Mouse (Mus musculus): ENCODE measurements at regions not wholly inside any gene's neighbourhood (a gene's known extent, or its start where the extent isn't known, plus 50 kb on each side); places are given as distances from the start of the nearest gene placed in this dataset.

GRCm38 (mm10) chr4:45746451-45746850 is 52.4 kb upstream of the Aldh1b1 start:
- no peak for ATAC-seq (ENCODE audit: low read depth)

GRCm38 (mm10) chr4:45745746-45746145 is 53.1 kb upstream of the Aldh1b1 start:
- H3K9me3 ChIP-seq (ENCODE audit: control insufficient read depth, low read length), result no peaks in the 10 kb centered on the region
- H3K4me2 ChIP-seq (ENCODE audit: low read depth, low read length), result no peak overlapping the region
- H3K27me3 ChIP-seq (ENCODE audit: control insufficient read depth, insufficient read depth, low read depth, low read length), result no peaks in the 10 kb centered on the region; the same call in 1 of the 2 replicates
- no peak overlapping the region for H3K4me3 ChIP-seq (ENCODE audit: low read length)
- peaks cover 4% of the 10 kb centered on the region for H3K4me1 ChIP-seq (replicated peaks; ENCODE audit: control insufficient read depth, insufficient read depth, low read length)
- no peaks in the 10 kb centered on the region for H3K36me3 ChIP-seq (ENCODE audit: control insufficient read depth, insufficient read depth, low read length)
- ATAC-seq (ENCODE audit: low read depth), result no peak
- H3K9ac ChIP-seq (ENCODE audit: low read length), result no peak overlapping the region
- 49% methylated on average over 9 of the region's 9 CpGs for WGBS
- no peak overlapping the region for H3K27ac ChIP-seq (ENCODE audit: low read length)

More at GRCm38 (mm10) chr4:45746451-45746850, 52.4 kb upstream of the Aldh1b1 start:
- Histone ChIP-seq H3K9ac (ENCODE audit: low read length) (no peak overlapping the region), H3K9me3 (ENCODE audit: control insufficient read depth, low read length) (no peaks in the 10 kb centered on the region), H3K4me1 (replicated peaks; ENCODE audit: control insufficient read depth, insufficient read depth, low read length) (no peaks in the 10 kb centered on the region), H3K27ac (ENCODE audit: low read length) (no peak overlapping the region), H3K27me3 (ENCODE audit: control insufficient read depth, insufficient read depth, low read depth, low read length) (no peaks in the 10 kb centered on the region; the same call in 1 of the 2 replicates), H3K4me3 (ENCODE audit: low read length) (no peak overlapping the region), H3K36me3 (ENCODE audit: control insufficient read depth, insufficient read depth, low read length) (no peaks in the 10 kb centered on the region), H3K4me2 (ENCODE audit: low read depth, low read length) (no peak overlapping the region)
- WGBS, result 74% methylated on average over 3 of the region's 3 CpGs

GRCm38 (mm10) chr4:45744849-45745407 is 53.9 kb upstream of the Aldh1b1 start:
- WGBS, result 80% methylated on average over 4 of the region's 4 CpGs

GRCm38 (mm10) chr4:45740779-45741365 is 58.0 kb upstream of the Aldh1b1 start:
- 72% methylated on average over 12 of the region's 12 CpGs for WGBS
- Histone ChIP-seq H3K27me3 (ENCODE audit: control insufficient read depth, insufficient read depth, low read depth, low read length) (no peaks in the 10 kb centered on the region; the same call in 1 of the 2 replicates), H3K4me1 (replicated peaks; ENCODE audit: control insufficient read depth, insufficient read depth, low read length) (peaks cover 7% of the 10 kb centered on the region), H3K4me2 (ENCODE audit: low read depth, low read length) (no peak overlapping the region), H3K9me3 (ENCODE audit: control insufficient read depth, low read length) (no peaks in the 10 kb centered on the region), H3K36me3 (ENCODE audit: control insufficient read depth, insufficient read depth, low read length) (no peaks in the 10 kb centered on the region), H3K9ac (ENCODE audit: low read length) (no peak overlapping the region), H3K4me3 (ENCODE audit: low read length) (no peak overlapping the region), H3K27ac (ENCODE audit: low read length) (no peak overlapping the region)
- no peak for ATAC-seq (ENCODE audit: low read depth)

More at GRCm38 (mm10) chr4:45744849-45745407, 53.9 kb upstream of the Aldh1b1 start:
- Histone ChIP-seq H3K4me2 (ENCODE audit: low read depth, low read length) (no peak overlapping the region), H3K4me1 (replicated peaks; ENCODE audit: control insufficient read depth, insufficient read depth, low read length) (peaks cover 4% of the 10 kb centered on the region), H3K9ac (ENCODE audit: low read length) (no peak overlapping the region), H3K27me3 (ENCODE audit: control insufficient read depth, insufficient read depth, low read depth, low read length) (no peaks in the 10 kb centered on the region; the same call in 1 of the 2 replicates), H3K36me3 (ENCODE audit: control insufficient read depth, insufficient read depth, low read length) (no peaks in the 10 kb centered on the region), H3K9me3 (ENCODE audit: control insufficient read depth, low read length) (no peaks in the 10 kb centered on the region), H3K4me3 (ENCODE audit: low read length) (no peak overlapping the region), H3K27ac (ENCODE audit: low read length) (no peak overlapping the region)
- ATAC-seq (ENCODE audit: low read depth), result no peak

- H3K9me3 ChIP-seq (ENCODE audit: control insufficient read depth, low read length), result no peaks in the 10 kb centered on the region
- 53% methylated on average over 5 of the region's 5 CpGs for WGBS
- no peaks in the 10 kb centered on the region; the same call in 1 of the 2 replicates for H3K27me3 ChIP-seq (ENCODE audit: control insufficient read depth, insufficient read depth, low read depth, low read length)
- H3K9ac ChIP-seq (ENCODE audit: low read length), result no peak overlapping the region
- H3K27ac ChIP-seq (ENCODE audit: low read length), result no peak overlapping the region
- H3K4me3 ChIP-seq (ENCODE audit: low read length), result no peak overlapping the region
- no peak for ATAC-seq (ENCODE audit: low read depth)
- H3K4me1 ChIP-seq (replicated peaks; ENCODE audit: control insufficient read depth, insufficient read depth, low read length), result peaks cover 7% of the 10 kb centered on the region
- no peak overlapping the region for H3K4me2 ChIP-seq (ENCODE audit: low read depth, low read length)
- no peaks in the 10 kb centered on the region for H3K36me3 ChIP-seq (ENCODE audit: control insufficient read depth, insufficient read depth, low read length)
Observed at GRCm38 (mm10) chr4:45740319-45740718, 58.5 kb upstream of the Aldh1b1 start.

- no peak for ATAC-seq (ENCODE audit: low read depth)
- Histone ChIP-seq H3K9me3 (ENCODE audit: control insufficient read depth, low read length) (no peaks in the 10 kb centered on the region), H3K36me3 (ENCODE audit: control insufficient read depth, insufficient read depth, low read length) (no peaks in the 10 kb centered on the region), H3K9ac (ENCODE audit: low read length) (no peak overlapping the region), H3K27ac (ENCODE audit: low read length) (no peak overlapping the region), H3K27me3 (ENCODE audit: control insufficient read depth, insufficient read depth, low read depth, low read length) (no peaks in the 10 kb centered on the region; the same call in 1 of the 2 replicates), H3K4me3 (ENCODE audit: low read length) (no peak overlapping the region), H3K4me1 (replicated peaks; ENCODE audit: control insufficient read depth, insufficient read depth, low read length) (peaks cover 7% of the 10 kb centered on the region), H3K4me2 (ENCODE audit: low read depth, low read length) (no peak overlapping the region)
- 36% methylated on average over 3 of the region's 3 CpGs for WGBS
Observed at GRCm38 (mm10) chr4:45739696-45740095, 59.1 kb upstream of the Aldh1b1 start.

- Histone ChIP-seq H3K27ac (ENCODE audit: low read length) (no peak overlapping the region), H3K4me2 (ENCODE audit: low read depth, low read length) (no peak overlapping the region), H3K27me3 (ENCODE audit: control insufficient read depth, insufficient read depth, low read depth, low read length) (no peaks in the 10 kb centered on the region; the same call in 1 of the 2 replicates), H3K36me3 (ENCODE audit: control insufficient read depth, insufficient read depth, low read length) (no peaks in the 10 kb centered on the region), H3K4me3 (ENCODE audit: low read length) (no peak overlapping the region), H3K4me1 (replicated peaks; ENCODE audit: control insufficient read depth, insufficient read depth, low read length) (peaks cover 7% of the 10 kb centered on the region), H3K9me3 (ENCODE audit: control insufficient read depth, low read length) (no peaks in the 10 kb centered on the region), H3K9ac (ENCODE audit: low read length) (no peak overlapping the region)
- 71% methylated on average over 9 of the region's 9 CpGs for WGBS
- no peak for ATAC-seq (ENCODE audit: low read depth)
Observed at GRCm38 (mm10) chr4:45739168-45739567, 59.7 kb upstream of the Aldh1b1 start.

- H3K36me3 ChIP-seq (ENCODE audit: control insufficient read depth, insufficient read depth, low read length), result no peaks in the 10 kb centered on the region
- H3K27ac ChIP-seq (ENCODE audit: low read length), result no peak overlapping the region
- no peak overlapping the region for H3K9ac ChIP-seq (ENCODE audit: low read length)
- ATAC-seq (ENCODE audit: low read depth), result no peak
- H3K9me3 ChIP-seq (ENCODE audit: control insufficient read depth, low read length), result no peaks in the 10 kb centered on the region
- H3K4me1 ChIP-seq (replicated peaks; ENCODE audit: control insufficient read depth, insufficient read depth, low read length), result peaks cover 7% of the 10 kb centered on the region
- no peak overlapping the region for H3K4me3 ChIP-seq (ENCODE audit: low read length)
- no peak overlapping the region for H3K4me2 ChIP-seq (ENCODE audit: low read depth, low read length)
- WGBS, result 67% methylated on average over 11 of the region's 11 CpGs
- no peaks in the 10 kb centered on the region; the same call in 1 of the 2 replicates for H3K27me3 ChIP-seq (ENCODE audit: control insufficient read depth, insufficient read depth, low read depth, low read length)
Observed at GRCm38 (mm10) chr4:45738746-45739145, 60.1 kb upstream of the Aldh1b1 start.

GRCm38 (mm10) chr4:45736215-45736815 is 62.5 kb upstream of the Aldh1b1 start:
- Histone ChIP-seq H3K27ac (ENCODE audit: low read length) (0 out of 2 replicates have a peak overlapping the region, but pooled peaks have one; percentile 3), H3K9ac (ENCODE audit: low read length) (no peak overlapping the region), H3K4me3 (ENCODE audit: low read length) (no peak overlapping the region), H3K4me2 (ENCODE audit: low read depth, low read length) (no peak overlapping the region), H3K9me3 (ENCODE audit: control insufficient read depth, low read length) (no peaks in the 10 kb centered on the region), H3K27me3 (ENCODE audit: control insufficient read depth, insufficient read depth, low read depth, low read length) (no peaks in the 10 kb centered on the region; the same call in 1 of the 2 replicates), H3K4me1 (replicated peaks; ENCODE audit: control insufficient read depth, insufficient read depth, low read length) (peaks cover 7% of the 10 kb centered on the region), H3K36me3 (ENCODE audit: control insufficient read depth, insufficient read depth, low read length) (no peaks in the 10 kb centered on the region)
- 39% methylated on average over 10 of the region's 10 CpGs for WGBS
- peak; percentile 37; the same call in 1 of the 2 replicates for ATAC-seq (ENCODE audit: low read depth)

Data from lung, embryonic 16.5 days (tissue).